Mouse (Mus musculus): ENCODE data around the gene Fcgrt. TPM values are rescaled to one million over a fixed set of nuclear protein-coding genes. Genes with fewer than 3 reads are reported as not detected.

Fcgrt gene
- total and polyA plus RNA-seq, 3 experiments, result 0.13 to 0.16 TPM; not detected in 1

GRCm38 (mm10) chr7:45126844-45127699 lies 23.4 kb upstream of the Fcgrt start:
- Histone ChIP-seq H3K27me3 (replicated peaks) (no peaks in the 10 kb centered on the region), H3K36me3 (replicated peaks in 1 of 2; ENCODE audit: control insufficient read depth in 1 of 2, insufficient read depth in 1 of 2, low read length in 1 of 2) (peaks cover 32 to 55% of the 10 kb centered on the region in 2 experiments), H3K9me3 (replicated peaks; ENCODE audit: low read length) (no peaks in the 10 kb centered on the region), H3K4me3 (replicated peaks in 1 of 3; ENCODE audit: low read depth in 2 of 3, low read length in 2 of 3, poor library complexity in 1 of 3) (peak overlapping the region; percentile 93 to 100 (median 94)), H3K27ac (ENCODE audit: insufficient read depth, low read depth) (peak overlapping the region; percentile 93), H3K79me2 (replicated peaks; ENCODE audit: control insufficient read depth, extremely low read depth, insufficient read depth, poor library complexity, severe bottlenecking) (peaks cover 44% of the 10 kb centered on the region), H3K9ac (ENCODE audit: insufficient read depth, low read depth) (peak overlapping the region; percentile 100), H3K4me2 (ENCODE audit: insufficient read depth, low read depth, poor library complexity, severe bottlenecking) (peak overlapping the region; percentile 68), H3K4me1 (ENCODE audit: control insufficient read depth in 1 of 2, insufficient read depth in 2 of 2) (peaks cover 12 to 29% of the 10 kb centered on the region in 2 experiments)
- DNase-seq (ENCODE audit: extremely low read depth), result peak; percentile 41
- dilution Hi-C loops (cut with MboI; ENCODE audit: extremely low pct_ligation_motif_present, extremely low pct_unique_long_range_greater_than_20kb, low sequenced_read_pairs), result no loop called here
- TF ChIP-seq ELF1 (IDR thresholded peaks at IDR 0.05; ENCODE audit: low read depth, low read length) (no peak), CHD2 (IDR thresholded peaks at IDR 0.05; ENCODE audit: low read length) (peak; percentile 22; the same call in 1 of the 2 replicates), CTCF (conservative IDR thresholded peaks at IDR 0.05 in 1 of 2, IDR thresholded peaks at IDR 0.05 in 1 of 2; ENCODE audit: low read depth in 2 of 2, low read length in 2 of 2) (peak in 1 of 2 experiments; percentile 20; a peak in 1 of 4 replicates), NRF1 (IDR thresholded peaks at IDR 0.05; ENCODE audit: low read depth, low read length) (peak; percentile 48), TBP (conservative IDR thresholded peaks at IDR 0.05; ENCODE audit: low read depth, low read length) (peak; percentile 61; the same call in 1 of the 2 replicates), POLR2A (IDR thresholded peaks at IDR 0.05; ENCODE audit: low read depth, low read length) (peak; percentile 50; the same call in 1 of the 2 replicates), TCF12 (IDR thresholded peaks at IDR 0.05; ENCODE audit: low read depth, low read length) (0 out of 2 replicates have a peak, but pooled peaks have one; percentile 27), SMC3 (IDR thresholded peaks at IDR 0.05; ENCODE audit: low read depth, low read length) (no peak), IRF4 (IDR thresholded peaks at IDR 0.05; ENCODE audit: low read depth, low read length) (0 out of 2 replicates have a peak, but pooled peaks have one; percentile 26)
- in situ Hi-C loops (cut with MboI; ENCODE audit: low pct_ligation_motif_present, low pct_unique_long_range_greater_than_20kb, low sequenced_read_pairs), result loop anchor here (5.0 kb wide), 1 partner anchor 45 kb away; no protein-coding TSS in a partner anchor

- Histone ChIP-seq H3K27ac (ENCODE audit: insufficient read depth, low read depth) (peak overlapping the region; percentile 93), H3K9me3 (replicated peaks; ENCODE audit: low read length) (no peaks in the 10 kb centered on the region), H3K36me3 (replicated peaks in 1 of 2; ENCODE audit: control insufficient read depth in 1 of 2, insufficient read depth in 1 of 2, low read length in 1 of 2) (peaks cover 40 to 56% of the 10 kb centered on the region in 2 experiments), H3K4me1 (ENCODE audit: control insufficient read depth in 1 of 2, insufficient read depth in 2 of 2) (peaks cover 12 to 37% of the 10 kb centered on the region in 2 experiments), H3K9ac (ENCODE audit: insufficient read depth, low read depth) (peak overlapping the region; percentile 100), H3K4me2 (ENCODE audit: insufficient read depth, low read depth, poor library complexity, severe bottlenecking) (peak overlapping the region; percentile 68), H3K79me2 (replicated peaks; ENCODE audit: control insufficient read depth, extremely low read depth, insufficient read depth, poor library complexity, severe bottlenecking) (peaks cover 44% of the 10 kb centered on the region), H3K4me3 (replicated peaks in 1 of 3; ENCODE audit: low read depth in 2 of 3, low read length in 2 of 3, poor library complexity in 1 of 3) (peak overlapping the region; percentile 93 to 100 (median 94)), H3K27me3 (replicated peaks) (no peaks in the 10 kb centered on the region)
- in situ Hi-C loops (cut with MboI; ENCODE audit: low pct_ligation_motif_present, low pct_unique_long_range_greater_than_20kb, low sequenced_read_pairs), result loop anchor here (5.0 kb wide), 1 partner anchor 44 kb away; no protein-coding TSS in a partner anchor
- dilution Hi-C loops (cut with MboI; ENCODE audit: extremely low pct_ligation_motif_present, extremely low pct_unique_long_range_greater_than_20kb, low sequenced_read_pairs), result no loop called here
- DNase-seq (ENCODE audit: extremely low read depth), result no peak
- TF ChIP-seq MXI1 (IDR thresholded peaks at IDR 0.05; ENCODE audit: low read depth, low read length) (no peak), RAD21 (IDR thresholded peaks at IDR 0.05; ENCODE audit: low read depth, low read length) (no peak), CHD1 (IDR thresholded peaks at IDR 0.05; ENCODE audit: low read depth, low read length) (0 out of 2 replicates have a peak, but pooled peaks have one; percentile 79), KAT2A (IDR thresholded peaks at IDR 0.05; ENCODE audit: insufficient replicate concordance, low read length) (0 out of 2 replicates have a peak, but pooled peaks have one; percentile 16), ZMIZ1 (IDR thresholded peaks at IDR 0.05; ENCODE audit: low read depth, low read length) (peak; percentile 24; the same call in 1 of the 2 replicates)
Measured at GRCm38 (mm10) chr7:45126147-45126843, 22.6 kb upstream of the Fcgrt start.
